Mouse (Mus musculus): Measurements from ENCODE around the gene Leng8.

- no peak for TF ChIP-seq CTCF (IDR thresholded peaks at IDR 0.05; ENCODE audit: control insufficient read depth, insufficient read depth, low read length)
- TF ChIP-seq POLR2A (IDR thresholded peaks at IDR 0.05; ENCODE audit: borderline replicate concordance, control insufficient read depth, low read depth, low read length) = no peak
Observed at GRCm38 (mm10) chr7:4148341-4149208, 11.7 kb downstream of the Leng8 start.
